Comparison of ENCODE assay signal across 16 mouse cellular contexts in genomic region chr17:6113653-6114052, GRCm38 (mm10). TPM values are rescaled to one million over a fixed set of nuclear protein-coding genes. Genes with fewer than 3 reads are reported as not detected.
DNase-seq lines count a peak whose midpoint lies in the region.
"Had no signal": no experiment of that assay in that cellular context is flagged by ENCODE, and none has a peak within 500 bp of the region (broad histone marks: within the 10 kb centered on the region; RNA-seq: fewer than 3 reads in every experiment).

No protein-coding gene starts in this region.

- intact Hi-C loops in heart, postnatal 10 days (cut with DNase I): no loop called here

- peak; percentile 19 for DNase-seq in cerebellum, adult 9-10 months
- DNase-seq in cerebellum, postnatal 14 days: no peak
- peak; percentile 78 for DNase-seq in heart, adult 11 months
- DNase-seq in heart, postnatal 10 days: no peak
- peak; percentile 15 for DNase-seq in testis, postnatal 10 days (ENCODE audit: low spot score)
- DNase-seq in testis, postnatal 14 days (ENCODE audit: low spot score): no peak
- DNase-seq: adrenal gland, adult 2 months; adrenal gland, adult 8-10 months; adrenal gland, postnatal 10 days; adrenal gland, postnatal 14 days; adrenal gland, postnatal 25 days; adrenal gland, postnatal 36 days; B cell, adult 2 months; cerebellum, adult 11 months; cerebellum, adult 11-12 months; cerebellum, adult 18-20 months had no signal

RNA-seq across cellular contexts. Expression of gene Tulp4, which starts 7.4 kb away (rescaled TPM):
- 100 to 1,000 TPM; 135 to 136 TPM for total RNA-seq in heart, postnatal 10 days (2021)

RNA-seq across cellular contexts. Expression of gene Gtf2h5, which starts 34.1 kb away (rescaled TPM):
- total RNA-seq in heart, postnatal 10 days (2021): 10 to 100 TPM; 84.6 to 92.8 TPM

RNA-seq across cellular contexts. Expression of gene Serac1, which starts 34.1 kb away (rescaled TPM):
- total RNA-seq in heart, postnatal 10 days (2021): 1 to 10 TPM; 5.7 to 9.3 TPM

Comparison
In these comparisons a context has a peak if more than half of its experiments do, and no peak if none do; other contexts are left out.
1. DNase-seq: peak in cerebellum, adult 9-10 months (single experiment), heart, adult 11 months (single experiment) and testis, postnatal 10 days (single experiment); none in cerebellum, postnatal 14 days (0 of 2), heart, postnatal 10 days (0 of 2) and testis, postnatal 14 days (single experiment).